Mouse (Mus musculus): ENCODE data around the gene Slc39a9.

The Slc39a9 gene

DNA sequence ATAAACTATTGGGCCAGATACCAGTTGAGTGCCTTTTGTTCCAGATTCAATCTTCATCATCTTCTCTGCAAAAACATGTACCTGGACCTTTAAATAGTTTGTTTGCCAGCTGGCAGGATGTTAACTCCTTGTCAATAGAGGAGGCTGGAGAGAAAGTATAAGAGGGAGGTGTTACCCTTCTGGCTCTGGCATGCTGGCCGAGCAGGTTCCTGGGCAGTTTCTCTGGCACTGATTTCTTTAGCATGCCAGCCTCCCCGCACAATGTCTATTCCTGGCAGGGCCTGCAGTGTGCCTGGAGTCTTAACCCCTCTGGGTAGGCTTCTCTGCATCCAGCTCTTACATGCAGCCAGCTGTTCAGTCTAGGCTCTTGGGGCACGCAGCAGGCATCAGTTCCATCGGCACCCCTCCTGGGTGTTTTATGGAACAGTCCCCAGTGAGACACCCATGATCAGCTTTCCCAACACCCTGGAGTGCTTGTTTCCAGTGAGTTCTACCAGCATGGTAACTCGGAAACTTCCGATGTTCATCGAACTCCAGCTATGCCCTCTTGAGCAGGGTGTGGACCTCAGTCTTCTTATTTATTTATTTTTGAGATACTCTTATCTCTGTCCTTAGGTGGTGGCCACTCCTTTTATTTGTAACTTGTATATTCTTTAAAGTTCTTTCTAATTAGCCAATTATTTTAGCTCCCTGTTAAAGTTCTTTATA lies 10.4 kb downstream of the Slc39a9 start:
- DNase-seq (ENCODE audit: low read depth, low spot score): no peak

DNA sequence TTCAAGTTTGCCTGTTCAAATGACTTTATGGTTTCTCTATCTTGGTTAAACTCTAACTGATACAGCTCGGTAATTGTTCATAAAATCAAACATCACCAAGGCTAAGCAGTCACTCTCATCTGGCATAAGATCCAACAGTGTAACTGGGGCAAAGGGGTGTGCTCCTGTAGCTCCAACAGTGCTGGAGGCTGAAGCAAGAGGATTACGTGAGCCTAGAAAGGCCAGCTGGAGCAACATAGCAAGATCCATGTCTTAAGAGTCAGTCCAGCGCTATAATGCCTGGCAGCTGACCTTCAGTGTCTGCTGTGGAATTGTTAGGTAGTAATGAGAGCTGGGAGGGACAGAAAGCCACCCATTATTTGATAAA lies 11.0 kb downstream of the Slc39a9 start:
- peak; percentile 26 for DNase-seq (ENCODE audit: low read depth, low spot score)

DNA sequence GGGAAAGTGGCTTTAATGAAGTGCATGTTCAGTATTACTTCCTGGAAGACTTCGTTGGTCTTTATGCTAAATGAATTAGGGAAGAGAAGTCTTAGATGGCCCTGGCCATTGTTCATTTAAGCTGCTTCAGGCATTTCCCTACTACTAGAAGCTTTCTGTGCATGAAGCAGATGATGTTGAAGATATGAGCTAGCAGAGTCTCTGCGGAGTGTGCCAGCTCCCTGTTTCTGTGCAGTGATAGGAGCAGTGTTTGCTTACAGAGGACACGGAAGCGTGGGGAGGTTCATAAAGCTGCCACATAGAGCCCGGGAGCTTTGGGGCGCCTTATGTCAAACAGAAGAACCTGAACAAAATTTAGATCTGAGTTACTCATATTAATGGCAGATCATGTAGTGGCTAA lies 15.0 kb downstream of the Slc39a9 start:
- DNase-seq (ENCODE audit: low read depth, low spot score): no peak

DNA sequence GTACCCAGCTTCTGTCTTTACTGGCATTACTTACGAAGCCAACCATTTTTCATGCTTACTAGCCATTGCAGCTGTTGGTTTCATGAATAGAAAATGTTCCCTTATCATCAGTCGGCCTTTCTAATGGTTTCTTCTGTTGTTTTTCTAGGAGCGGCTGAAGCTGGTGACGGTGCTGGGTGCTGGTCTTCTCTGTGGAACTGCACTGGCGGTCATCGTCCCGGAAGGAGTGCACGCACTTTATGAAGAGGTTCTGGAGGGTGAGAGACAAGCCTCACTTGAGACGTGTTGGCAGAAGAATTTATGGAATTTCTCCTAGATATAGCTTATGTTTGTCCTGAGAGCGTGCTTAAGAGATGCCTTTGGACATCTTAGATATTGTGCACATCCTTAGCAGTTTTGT lies 18.6 kb downstream of the Slc39a9 start:
- DNase-seq (ENCODE audit: low read depth, low spot score): no peak

DNA sequence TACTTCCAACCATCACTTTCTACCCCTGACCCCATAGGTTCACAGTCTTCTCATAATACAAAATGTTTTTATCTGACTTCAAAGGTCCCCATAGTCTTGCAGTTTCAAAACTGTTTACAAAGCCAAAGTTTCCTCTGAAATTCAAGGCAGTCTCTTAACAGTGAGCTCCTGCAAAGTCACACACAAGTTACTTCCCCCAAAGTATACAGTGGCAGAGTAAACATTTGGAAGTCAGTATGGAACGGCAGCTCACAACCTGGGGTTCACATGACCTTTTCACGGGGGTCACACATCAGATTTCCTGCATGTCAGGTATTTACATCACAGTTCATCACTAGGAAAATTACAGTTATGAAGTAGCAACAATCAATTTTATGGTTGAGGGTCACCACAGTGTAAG lies 20.3 kb downstream of the Slc39a9 start:
- no peak for DNase-seq (ENCODE audit: low read depth, low spot score)

DNA sequence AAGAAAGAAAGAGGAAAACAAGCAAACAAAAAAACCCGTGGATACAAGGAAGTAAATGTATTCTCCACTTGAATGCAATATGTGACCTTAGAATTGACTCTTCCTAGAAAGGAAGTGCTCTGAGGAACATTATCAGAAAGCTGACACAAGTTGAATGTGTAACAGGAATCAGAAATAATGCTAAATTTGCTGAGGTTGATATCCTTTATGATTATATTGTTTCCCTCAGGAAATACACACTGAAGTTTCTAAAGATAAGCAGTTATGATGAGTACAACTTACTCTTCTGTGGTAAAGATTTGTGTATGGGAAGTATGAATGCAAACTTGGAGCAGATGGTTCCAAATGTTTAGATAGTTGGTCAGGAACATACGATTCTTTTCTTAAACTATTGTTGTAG lies 24.7 kb downstream of the Slc39a9 start:
- DNase-seq (ENCODE audit: low read depth, low spot score): no peak

DNA sequence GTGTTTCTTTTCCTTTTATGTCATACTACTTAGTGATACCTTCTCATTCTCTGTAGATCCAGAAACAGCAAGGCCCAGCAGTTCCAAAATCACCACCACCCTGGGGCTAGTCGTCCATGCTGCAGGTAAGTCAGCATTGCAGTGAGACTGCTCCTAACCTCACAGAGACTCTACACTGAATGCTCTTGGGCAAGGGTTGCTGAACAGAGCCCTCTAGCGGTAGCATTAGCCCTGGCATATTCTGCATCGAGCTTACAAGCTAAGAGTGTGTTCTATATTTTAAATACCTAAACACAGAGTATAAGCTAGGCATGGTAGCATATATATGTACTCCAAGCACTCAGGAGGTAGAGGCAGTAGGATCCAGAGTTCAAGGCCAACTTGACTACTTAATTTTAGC lies 29.5 kb downstream of the Slc39a9 start:
- no peak for DNase-seq (ENCODE audit: low read depth, low spot score)

DNA sequence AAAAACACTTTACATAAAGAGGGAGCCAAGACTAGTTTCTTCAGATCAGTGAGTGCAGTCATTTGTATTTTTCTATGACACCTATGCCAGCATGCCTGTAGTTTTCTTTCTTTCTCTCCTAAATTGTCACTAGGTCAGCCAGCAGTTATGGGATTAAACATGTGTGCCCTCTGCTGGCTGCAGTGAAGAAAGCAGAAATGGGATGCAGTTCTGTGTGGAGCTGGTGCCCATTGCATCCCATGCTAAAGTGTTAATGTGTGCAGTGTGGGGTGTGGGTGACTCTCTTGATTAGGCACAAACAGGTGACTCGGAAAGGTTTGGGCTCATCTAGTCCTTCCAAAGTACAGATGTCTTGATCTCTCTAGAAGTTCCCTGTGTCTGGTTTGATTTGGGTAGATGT lies 37.7 kb downstream of the Slc39a9 start:
- DNase-seq (ENCODE audit: low read depth, low spot score): no peak

DNA sequence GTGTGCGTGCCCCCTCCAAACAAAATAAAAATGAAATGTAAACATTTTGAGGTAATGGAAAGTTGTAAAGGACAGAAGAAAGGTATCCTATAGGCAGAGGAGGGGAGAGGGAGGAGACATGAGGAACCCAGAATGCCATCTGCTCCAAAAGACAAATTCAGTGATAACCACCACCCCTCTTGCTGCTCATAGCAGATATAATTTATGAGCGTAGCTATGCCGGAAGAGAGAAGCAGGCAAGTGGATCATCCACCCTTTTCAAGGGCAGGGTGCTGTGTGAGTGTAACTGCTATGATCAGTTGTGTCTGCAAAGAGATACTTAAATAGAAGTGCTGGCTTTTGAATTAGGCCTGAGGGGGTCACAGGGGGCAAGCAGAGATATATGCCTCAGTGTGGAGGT lies 39.9 kb downstream of the Slc39a9 start:
- DNase-seq (ENCODE audit: low read depth, low spot score): no peak

DNA sequence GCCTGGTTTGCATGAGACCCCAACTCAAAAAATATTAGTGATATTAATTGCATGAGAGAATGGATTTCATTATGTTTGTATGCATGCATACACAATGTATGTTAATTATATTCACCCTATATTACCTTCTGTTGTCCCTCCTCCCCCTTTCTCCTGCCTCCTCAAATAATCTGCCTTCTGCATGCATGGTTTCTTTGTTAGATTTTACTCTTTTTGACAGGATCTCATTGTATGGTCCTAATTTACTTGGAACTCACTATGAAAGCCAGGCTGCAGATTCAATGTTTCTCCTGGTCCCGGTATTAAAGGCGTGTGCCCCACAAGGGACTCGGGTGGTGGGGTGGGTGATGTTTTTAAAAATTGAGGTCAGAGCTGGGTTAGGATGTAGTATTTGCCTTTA lies 40.6 kb downstream of the Slc39a9 start:
- no peak for DNase-seq (ENCODE audit: low read depth, low spot score)

DNA sequence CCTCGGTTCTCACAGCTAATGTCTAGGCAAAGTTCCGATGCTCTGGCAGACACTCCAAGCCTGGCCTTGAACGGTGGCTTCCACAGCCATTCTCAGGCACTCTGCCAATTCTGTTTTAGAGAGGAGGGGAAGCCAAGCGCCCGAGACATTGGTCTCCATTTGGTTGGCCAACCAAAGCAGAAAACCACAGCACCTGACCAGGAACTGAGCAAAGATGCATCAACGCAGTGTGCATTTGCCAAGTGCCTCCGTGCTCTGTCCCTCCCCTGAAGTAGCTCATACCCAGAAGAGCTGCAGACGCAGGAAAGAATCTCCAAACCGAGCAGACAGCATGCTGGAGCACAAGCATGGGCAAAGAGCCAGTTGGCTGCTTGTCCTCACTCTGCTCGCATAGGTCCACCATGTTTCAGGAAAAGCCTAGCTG lies 44.1 kb downstream of the Slc39a9 start:
- DNase-seq (ENCODE audit: low read depth, low spot score): no peak

DNA sequence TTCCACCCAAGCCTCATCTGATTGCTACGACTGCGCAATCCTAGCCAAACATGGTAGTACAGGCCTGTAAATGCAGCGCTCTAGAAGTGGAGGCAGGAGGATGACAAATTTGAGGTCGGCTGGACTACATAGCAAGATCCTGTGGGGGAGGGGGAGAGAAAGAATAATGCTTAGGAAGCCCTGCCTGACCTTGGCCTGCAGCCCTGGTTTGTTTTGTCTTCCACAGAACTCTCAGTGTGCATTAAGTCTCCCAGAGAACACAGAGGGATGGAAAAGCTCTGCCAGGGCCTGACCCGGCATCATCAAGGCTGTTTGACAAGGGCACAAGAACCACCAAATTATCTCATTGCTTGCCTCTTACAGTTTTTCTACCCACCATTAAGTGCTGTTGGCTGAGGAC lies 46.0 kb downstream of the Slc39a9 start:
- DNase-seq (ENCODE audit: low read depth, low spot score): no peak

DNA sequence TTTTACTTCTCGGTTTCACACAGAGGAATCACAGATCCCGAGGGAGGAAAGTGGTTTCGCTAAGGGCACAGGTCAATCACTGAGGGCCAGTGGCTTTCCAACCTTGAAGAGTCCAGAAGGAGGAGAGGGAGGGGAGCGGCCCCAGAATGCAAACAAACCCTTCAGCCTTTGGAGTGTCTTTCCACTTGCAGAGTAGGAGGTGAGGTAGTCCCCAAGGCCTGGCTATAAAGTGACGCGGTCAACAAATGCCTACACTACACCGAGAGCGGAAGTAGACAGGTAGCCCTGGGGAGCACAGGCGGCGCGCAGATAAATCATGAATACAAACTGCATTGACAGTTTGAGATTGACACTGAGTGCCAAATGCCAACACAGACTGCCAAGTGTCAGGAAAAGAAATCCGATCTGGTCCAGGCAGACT lies 48.0 kb downstream of the Slc39a9 start:
- no peak for DNase-seq (ENCODE audit: low read depth, low spot score)

DNA sequence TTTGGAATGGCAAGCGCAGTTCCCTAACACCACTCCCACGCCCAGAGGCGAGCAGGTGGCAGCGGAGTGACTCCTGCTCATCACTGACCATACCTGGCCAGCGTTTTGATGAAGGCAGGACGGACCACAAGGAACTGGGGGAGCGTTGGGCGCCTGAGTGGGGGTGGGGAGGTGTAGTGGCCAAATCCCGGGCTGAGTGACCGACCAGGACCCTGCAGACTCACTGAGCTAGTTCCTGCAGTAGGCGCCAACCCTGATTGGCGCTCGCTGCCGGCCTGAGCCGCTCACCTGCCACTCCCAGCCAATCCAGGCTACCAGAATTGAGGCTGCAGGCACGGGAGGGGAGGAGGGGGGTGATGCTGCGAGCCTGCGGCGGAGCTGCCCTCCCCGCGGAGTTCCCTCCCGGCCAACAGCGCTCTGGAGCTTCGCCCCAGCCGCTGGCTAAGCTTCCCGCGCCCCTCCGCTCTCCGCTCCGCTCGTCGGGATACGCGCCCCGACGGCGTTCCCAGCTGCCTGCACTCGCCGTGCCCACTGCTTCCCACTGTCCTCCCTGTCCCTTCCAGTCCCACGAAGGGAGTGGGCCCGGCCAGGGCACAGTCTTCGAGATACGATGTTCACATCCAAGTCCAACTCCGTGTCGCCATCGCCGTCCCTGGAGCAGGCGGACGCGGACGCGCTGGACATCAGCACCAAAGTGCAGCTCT lies 48.7 kb downstream of the Slc39a9 start, which contains the start of gene Plekhd1:
TSS of gene Plekhd1 (plus strand) at position 323 of the 704 bp plus-strand sequence.
- peak; percentile 37 for DNase-seq (ENCODE audit: low read depth, low spot score)

DNA sequence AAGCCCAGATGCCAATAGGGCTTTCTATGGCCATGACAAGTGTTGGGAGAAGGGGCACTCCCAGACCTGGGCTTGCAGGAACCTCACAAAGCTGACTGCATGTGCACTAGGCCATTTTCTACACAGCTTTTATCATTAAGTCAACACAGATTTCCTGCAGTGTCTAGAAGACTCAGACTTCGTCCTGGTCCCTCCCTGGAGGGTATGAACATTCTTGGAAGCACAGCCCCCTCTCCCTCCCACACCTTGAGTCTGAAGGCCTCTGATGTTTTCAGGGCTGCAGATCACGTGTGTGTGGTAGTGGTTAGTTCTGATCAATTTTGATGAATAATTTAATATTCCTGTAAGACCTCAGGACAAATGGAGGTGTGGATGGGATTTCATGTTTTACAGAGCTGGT lies 50.0 kb downstream of the Slc39a9 start:
- no peak for DNase-seq (ENCODE audit: low read depth, low spot score)

DNA sequence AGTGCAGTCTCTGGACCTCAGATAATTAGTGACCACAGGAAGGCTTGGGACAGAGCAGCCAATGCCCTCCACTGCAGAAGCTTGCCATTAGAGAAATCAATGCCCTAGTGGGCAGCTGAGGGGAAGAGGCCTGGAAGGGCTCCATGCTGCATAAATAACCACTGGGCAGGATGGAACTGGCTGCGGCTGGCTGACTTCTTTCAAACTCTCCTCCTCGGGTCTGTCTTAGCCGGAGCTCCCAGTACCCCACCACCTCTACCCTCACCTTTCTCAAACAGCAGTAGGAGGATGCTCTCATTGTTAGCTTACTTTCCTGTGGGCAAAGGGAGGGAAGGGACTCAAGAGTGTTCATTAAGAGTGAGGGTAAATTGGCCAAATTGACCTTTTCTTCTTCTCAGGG lies 51.3 kb downstream of the Slc39a9 start:
- DNase-seq (ENCODE audit: low read depth, low spot score): no peak

DNA sequence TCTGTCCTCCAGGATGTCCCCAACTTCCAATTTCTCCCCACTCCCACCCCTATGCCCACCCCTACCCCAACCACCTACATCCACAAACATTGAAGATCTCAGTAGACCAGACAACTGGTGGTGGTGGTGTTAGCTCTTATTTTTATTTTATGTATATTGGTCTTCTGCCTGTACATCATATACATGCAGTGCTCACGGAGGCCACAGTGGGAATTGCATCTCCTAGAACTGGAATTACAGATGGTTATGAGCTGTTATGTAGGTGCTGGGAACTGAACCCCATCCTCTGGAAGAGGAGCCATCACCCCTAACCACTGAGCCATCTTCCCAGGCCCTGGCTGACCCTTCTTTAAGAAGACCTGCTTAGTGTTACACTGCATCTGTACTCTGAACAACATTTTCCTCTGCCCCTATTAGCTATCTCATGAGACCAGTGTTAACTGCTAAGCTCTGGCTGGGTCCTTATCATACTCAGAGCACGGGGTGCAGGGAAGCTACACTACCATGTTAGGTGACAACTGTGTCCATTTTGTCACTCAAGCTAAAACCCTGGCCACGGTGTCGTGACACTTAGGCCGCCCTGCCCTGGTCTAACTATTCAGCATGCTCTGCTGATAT lies 55.0 kb downstream of the Slc39a9 start:
- DNase-seq (ENCODE audit: low read depth, low spot score): no peak

DNA sequence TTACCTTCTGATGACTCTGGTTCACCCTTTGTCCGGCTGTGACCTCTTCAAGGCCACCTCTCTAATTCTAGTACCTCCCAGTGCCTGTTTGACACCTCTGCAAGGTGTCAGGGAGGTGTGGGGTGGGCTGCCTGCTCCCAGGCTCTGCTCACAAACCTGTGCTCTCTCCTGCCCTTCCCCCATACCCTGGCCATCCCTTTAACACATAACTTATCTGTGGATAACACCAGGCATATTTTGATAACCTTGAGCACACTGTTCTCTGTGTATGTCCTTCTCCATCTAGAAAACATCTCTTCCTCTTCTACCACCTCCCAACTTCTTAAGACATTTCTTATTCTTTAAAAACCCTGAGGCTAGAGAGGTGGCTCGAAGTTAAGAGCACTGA lies 55.5 kb downstream of the Slc39a9 start:
- no peak for DNase-seq (ENCODE audit: low read depth, low spot score)

DNA sequence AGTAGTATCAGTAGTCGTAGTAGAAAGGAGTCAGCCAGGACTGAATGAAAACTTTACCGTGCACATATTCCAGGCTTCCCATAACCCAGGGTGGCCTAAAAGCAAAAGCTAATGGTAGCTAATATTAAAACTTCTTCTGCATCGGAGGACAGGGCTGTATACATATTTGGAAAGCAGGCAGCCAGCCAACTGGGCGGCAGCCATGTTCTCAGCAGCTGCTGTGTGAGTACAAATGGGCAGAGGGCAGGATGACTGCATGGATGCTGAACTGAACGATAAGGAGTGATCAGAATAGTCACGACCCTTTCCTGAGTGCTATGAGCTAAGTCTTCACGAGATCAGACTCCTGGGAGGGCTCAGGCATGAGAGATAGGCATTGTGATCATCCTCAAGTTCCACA lies 57.6 kb downstream of the Slc39a9 start:
- DNase-seq (ENCODE audit: low read depth, low spot score): no peak

DNA sequence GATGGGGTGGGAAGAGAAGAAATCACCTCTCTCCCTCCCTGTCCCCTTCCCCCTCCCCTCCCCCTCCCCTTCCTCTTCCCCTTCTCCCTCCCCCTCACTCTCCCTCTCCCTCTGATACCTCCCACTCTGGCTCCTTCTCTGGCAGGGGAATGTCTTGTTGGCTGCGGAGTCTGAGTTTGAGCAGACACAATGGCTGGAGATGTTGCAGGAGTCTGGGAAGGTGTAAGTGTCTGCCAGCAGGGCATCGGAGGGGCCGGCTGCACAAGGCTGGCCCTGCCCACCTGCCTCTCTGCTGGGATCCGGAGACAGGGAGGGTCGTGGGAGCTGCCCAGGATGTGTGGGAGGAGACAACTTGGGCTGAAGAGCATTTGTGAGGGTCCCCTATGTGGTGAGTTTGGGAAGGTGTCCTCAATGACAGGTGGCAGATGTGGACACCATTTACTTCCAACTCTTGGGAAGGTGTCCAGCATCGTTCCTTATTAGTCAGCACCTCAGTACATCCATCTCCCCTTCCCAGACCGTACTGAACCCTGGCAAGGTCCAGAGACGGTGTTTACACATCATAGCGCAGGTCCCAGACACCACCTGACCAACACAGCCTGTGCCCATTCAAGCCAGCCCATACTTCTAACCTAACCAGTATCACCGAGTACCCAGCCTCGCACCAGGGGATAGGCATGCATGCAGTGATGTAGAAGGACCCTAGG lies 62.7 kb downstream of the Slc39a9 start:
- DNase-seq (ENCODE audit: low read depth, low spot score): no peak

DNA sequence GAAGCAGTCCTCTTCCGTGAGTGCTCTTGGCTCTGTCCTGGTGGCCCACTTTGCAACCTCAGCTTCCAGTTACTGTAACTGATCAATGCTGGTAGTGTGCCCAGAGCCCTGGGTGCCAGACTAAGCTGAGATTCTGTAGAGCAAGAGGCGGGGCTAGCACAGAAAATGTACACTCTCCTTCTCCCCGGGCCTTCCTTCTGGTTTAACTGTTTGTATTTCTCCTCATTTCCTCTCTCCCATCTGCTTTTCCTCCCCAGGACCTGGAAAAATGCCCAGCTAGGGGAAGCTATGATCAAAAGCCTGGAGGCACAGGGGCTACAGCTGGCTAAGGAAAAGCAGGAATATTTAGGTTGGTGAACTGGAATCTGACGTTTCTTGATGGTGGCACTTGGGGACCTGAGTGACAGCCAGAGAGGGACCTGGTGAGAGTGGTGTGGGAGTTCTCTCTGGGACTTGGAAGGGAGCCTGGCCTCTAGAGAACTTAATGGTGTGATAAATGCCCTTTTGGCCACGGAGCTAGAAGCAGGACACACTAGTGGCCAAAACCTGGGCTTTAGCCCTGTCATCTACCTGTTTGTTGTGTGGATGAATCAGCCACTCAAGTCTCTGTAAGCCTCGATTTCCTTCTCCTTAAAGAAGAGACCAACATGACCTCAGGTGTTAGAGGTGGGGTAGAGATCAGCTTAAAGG lies 63.4 kb downstream of the Slc39a9 start:
- no peak for DNase-seq (ENCODE audit: low read depth, low spot score)

DNA sequence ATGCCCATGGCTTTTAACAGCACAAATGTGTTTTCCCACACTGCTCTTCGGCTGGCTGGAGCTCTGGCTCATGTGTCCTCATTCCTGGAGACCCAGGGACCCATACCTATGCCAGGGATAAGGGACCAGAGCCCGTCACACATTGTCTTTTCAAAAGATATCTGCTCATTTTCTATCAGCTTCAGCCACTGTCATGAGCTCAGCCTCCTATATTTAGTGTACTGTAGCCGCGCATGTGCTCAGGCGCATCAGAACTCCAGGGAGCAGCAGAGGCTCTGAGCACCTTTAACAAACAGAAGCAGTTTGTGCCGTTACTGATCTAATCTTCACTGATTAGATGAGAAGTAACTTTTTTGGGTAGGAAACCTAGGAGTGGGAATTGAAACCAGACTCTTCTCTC lies 72.2 kb downstream of the Slc39a9 start:
- no peak for DNase-seq (ENCODE audit: low read depth, low spot score)

Data from retina, adult 2 months (tissue).